Mouse (Mus musculus) heart, postnatal 14 days (tissue): Measurements from ENCODE around the gene Vsig10. TPM values are rescaled to one million over a fixed set of nuclear protein-coding genes. Genes with fewer than 3 reads are reported as not detected.
"Not testable (repeated sequence)": the region's sequence is repeated elsewhere in the genome, so short reads cannot be mapped to it uniquely, and the experiment has no call there.

Experiments
- DNase-seq, 2 experiments: peaks; one replicate each; pipeline ENCODE4 v3.0.0; 2021 to 2022
- intact Hi-C: fragments of 180-260 bp; cut with DNase I; formaldehyde crosslinking; loops from one replicate; pipeline ENCODE4 v1.15.1; 2025
- total RNA-seq, 2 experiments: library from RNA; stranded (reverse); gene quantifications; 2 replicates each; pipeline ENCODE4 v1.2.3; 2021

The Vsig10 gene
- total RNA-seq, 2 experiments from 2014 or later, result 12.1 to 16.2 TPM

- intact Hi-C loops, result no loop called here
- no peak for DNase-seq
Observed at GRCm38 (mm10) chr5:117373418-117373817, 54.5 kb downstream of the Vsig10 start.

DNA sequence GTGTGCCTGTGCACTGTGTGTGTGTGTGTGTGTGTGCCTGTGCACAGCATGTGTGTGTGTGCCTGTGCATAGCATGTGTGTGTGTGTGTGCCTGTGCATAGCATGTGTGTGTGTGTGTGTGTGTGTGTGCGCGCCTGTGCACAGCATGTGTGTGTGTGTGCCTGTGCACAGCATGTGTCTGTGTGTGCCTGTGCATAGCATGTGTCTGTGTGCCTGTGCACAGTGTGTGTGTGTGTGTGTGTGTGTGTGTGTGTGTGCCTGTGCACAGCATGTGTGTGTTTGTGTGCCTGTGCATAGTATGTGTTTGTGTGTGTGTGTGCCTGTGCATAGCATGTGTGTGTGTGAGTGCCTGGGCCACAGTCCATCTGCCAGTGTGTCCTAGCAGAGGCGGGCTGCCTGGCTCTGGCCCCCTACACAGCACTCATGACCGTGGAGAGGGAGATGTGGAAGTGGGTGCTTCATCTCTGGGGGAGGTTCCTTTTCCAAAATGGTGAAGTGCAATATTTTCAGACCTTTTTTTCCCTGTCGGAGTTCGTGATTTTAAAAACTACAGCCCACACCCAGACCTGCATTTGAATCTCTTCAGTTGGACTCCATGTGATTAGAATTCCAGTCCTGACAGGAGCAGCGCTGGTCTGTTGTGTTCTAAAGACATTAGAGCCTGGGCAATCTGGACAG is 55.6 kb downstream of the Vsig10 start:
- intact Hi-C loops, result no loop called here
- no peak for DNase-seq

DNA sequence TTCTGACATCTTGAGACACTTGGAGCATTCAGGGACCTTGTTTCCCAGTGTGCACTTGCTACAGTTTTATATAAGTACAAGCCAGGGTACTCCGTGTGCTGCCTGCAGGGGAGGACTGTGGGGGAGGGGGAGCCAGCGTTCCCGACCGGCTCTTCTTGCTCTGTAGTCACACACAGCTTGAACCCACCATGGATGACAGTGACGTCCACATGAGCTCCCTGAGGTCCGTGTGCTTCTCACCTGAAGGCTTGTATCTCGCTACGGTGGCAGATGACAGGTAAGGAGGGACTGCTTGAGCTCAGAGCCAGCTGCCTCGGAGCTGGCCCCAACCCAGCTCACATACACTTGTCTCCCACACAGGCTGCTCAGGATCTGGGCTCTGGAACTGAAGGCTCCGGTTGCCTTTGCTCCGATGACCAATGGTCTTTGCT is 57.5 kb downstream of the Vsig10 start:
- intact Hi-C loops, result no loop called here
- DNase-seq, result no peak

GRCm38 (mm10) chr5:117377731-117378130 is 58.8 kb downstream of the Vsig10 start:
- DNase-seq, intact Hi-C loops: not testable (repeated sequence)

GRCm38 (mm10) chr5:117380199-117380598 is 61.3 kb downstream of the Vsig10 start:
- DNase-seq, result no peak
- intact Hi-C loops, result no loop called here

DNA sequence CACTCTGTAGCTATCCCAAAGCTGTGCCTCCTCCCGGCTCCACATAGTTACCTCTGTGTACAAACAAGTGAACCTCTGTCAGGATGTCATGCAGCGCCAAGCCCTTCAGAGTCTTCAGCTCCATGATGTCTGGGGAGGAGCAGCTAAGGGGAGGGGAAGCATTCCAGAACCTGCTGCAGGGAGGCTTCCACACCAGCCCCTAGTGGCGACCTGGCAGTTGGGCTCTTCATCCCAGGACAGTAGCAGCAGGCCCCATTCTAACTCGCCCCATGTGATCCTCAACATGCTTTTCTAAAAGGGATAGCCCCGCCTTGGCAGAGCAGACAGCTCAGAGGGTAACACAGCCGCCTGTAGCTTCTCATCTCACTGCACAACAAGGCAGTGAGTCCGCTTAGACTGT is 62.9 kb downstream of the Vsig10 start:
- intact Hi-C loops, result no loop called here
- DNase-seq, result no peak

DNA sequence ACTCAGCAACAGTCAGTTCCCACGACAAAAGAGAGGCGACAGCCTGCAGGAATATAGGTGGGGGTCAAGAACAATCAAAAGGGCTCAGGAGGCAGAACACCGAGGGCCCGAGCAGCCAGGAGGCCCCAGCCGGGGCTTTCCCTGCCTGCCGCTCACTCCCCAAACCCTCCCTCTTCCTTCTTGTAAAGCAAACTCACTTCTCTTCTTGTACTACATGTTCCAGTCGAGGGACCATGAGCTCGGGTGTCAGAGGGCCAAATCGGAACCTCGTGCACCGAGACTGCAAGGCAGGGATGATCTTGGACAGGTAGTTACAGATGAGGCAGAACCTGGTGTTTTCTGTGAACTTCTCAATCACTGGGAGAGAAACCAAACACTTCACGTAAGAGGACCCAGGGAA is 64.3 kb downstream of the Vsig10 start:
- intact Hi-C loops, result no loop called here
- no peak for DNase-seq

GRCm38 (mm10) chr5:117388296-117388751 is 69.4 kb downstream of the Vsig10 start:
- intact Hi-C loops, result loop anchor here (5.0 kb wide), 1 partner anchor 71 kb away; the partner anchor contains the start of gene Vsig10
- DNase-seq, result peak; percentile 41 to 62

DNA sequence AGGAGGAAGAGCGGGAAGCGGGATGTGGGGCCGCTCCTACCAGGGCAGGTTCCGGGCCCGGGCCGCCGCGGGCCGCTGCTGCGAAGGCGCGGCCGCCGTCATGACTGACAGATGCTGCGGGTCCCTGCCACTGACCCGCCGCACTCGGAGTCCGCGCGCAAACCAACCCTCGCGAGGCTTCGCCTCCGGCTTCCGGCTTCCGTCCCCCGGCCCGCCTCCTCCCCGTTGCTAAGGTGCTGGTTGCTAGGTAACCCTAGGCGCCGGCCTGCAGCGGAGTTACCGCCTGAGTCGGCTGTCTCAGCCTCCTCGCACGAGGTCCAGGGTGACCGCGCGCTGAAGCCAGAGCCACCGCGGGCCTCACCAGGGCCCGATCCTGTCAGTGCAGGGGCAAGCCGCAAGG is 70.0 kb downstream of the Vsig10 start, which contains the start of gene Rfc5:
Rfc5 (minus strand) TSS at position 171 of the 400 bp plus-strand sequence.
- peak; percentile 96 to 98 for DNase-seq
- intact Hi-C loops, result loop anchor here (5.0 kb wide), 1 partner anchor 72 kb away; the partner anchor contains the start of gene Vsig10

GRCm38 (mm10) chr5:117390895-117391294 is 72.0 kb downstream of the Vsig10 start:
- DNase-seq, result no peak
- intact Hi-C loops, result no loop called here

DNA sequence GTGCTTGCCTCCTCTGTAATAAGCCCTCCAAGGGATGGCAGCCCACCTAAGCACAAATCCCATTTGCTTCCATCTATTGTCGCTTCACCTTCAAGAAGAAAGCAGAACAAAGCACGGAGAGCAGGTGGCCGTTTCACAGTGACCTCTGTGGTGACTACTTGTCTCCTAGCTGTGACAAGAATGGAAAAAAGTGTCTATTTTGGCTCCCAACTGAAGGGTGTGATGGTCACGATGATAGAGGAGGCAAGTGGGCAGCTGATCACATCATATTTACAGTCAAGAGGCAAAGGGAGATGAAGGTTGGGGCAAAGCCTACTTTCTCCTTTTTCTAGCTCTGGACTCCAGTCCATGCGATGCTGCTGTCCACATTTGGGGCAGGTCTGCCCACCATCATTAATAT is 77.0 kb downstream of the Vsig10 start:
- intact Hi-C loops, result no loop called here
- DNase-seq, result no peak

DNA sequence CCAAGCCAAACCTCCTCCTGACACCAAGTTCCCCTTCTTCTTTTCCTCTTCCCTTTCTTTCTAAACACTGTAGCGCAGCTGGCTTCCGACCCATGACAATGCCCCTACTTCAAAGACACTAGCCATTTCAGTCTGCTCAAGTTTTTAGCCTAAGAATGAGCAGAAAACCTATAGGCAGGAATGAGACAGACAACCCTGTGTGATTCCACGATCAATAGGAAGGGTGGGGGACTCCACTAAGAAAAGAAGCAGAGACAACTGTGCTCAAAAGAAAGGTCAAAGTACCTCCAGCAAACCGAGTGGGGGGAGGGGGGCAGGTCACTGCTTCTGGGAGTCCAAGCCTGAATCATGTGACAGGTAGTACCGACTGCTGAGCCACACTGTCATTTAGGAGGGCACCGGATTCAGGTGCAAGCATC is 77.7 kb downstream of the Vsig10 start:
- DNase-seq, result no peak
- intact Hi-C loops, result no loop called here

DNA sequence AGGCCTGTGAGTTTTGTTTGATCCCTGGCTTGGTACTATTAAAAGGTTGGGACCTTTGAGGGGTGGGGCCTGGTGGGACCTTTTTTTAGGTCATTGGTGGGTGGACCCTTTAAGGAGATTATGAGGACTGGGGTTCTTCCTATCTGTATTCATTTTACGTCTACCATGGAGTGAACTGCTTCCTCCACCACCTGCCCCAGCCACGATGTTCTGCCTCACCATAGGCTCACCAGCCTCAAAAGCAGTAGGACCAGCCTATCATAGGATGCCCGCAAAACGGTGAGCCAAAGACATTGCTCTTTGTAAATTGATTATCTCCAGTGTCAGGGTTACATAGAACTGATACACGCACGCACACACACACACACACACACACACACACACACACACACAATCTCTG is 78.5 kb downstream of the Vsig10 start:
- intact Hi-C loops, result no loop called here
- DNase-seq, result no peak

DNA sequence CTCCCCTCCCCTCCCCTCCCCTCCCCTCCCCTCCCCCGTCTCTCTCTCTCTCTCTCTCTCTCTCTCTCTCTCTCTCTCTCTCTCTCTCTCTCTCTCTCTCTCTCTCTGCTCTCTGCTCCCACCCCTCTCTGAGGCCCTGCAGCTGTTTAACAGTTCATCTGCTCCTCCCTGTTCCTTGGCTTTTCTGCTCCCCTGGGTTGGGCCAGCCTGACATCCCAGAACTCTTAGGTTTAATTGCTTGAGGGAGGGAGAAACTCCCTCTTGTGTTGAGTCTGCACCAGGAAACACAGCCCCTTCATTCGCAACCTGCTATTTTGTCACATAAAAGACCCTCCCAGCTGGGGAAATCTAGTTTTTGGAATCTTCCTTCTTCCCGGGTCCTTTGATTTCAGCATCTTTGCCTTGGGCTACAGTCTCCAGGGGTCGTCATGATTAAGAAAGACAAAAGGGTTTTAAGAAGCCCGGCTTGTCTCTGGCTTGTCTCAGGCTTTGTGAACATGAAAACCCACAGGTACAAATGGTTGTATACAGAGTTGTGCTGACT is 79.2 kb downstream of the Vsig10 start:
- DNase-seq, result no peak
- intact Hi-C loops, result no loop called here

DNA sequence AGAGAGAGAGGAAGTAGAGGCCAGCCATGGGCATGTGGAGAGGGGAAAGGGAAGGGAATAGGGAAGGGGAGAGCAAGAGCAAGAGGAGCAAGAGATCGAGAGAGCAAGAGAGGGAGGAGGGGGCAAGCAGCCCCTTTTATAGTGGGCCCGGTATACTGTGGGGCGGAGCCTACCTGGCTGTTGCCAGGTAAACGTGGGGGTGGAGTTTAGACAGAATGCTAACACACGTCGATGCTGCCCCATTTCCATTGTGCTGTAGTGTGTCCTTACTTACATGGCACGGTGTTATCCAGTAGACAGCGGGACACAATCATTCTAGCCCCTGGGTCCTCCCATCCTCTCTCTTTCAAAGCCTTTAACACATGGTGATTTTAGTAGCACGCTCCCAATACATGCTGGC is 80.4 kb downstream of the Vsig10 start:
- DNase-seq, result no peak
- intact Hi-C loops, result no loop called here

DNA sequence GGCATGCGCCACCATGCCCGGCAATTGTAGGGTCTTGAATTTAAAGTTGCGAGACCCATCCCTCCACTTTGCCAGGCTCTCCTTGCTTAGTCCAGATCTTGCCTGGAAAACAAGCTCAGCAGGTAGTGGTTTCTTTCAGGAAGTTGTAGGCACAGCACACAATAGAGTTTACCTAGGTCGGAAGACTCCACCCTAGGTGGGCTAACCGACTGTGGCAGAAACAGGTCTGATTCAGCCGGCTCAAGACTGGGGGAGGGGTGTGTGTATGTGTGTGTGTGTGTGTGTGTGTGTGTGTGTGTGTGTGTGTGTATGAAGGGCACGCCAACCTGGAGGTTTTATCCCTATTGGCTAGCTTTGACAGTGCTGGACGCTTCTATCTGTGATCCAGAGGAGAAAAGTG is 84.7 kb downstream of the Vsig10 start:
- intact Hi-C loops, result no loop called here

More for the DNA sequence above, 84.7 kb downstream of the Vsig10 start:
- DNase-seq, result no peak

Other genes with a start within 250 kb of the Vsig10 start
- gene Suds3, start 203.0 kb upstream of the Vsig10 start, total RNA-seq, result 10 to 100 TPM; 66.6 to 73.7 TPM
- 1 to 10 TPM; 9.0 to 9.3 TPM for gene Taok3, start 199.0 kb upstream of the Vsig10 start, total RNA-seq
- gene Pebp1, start 31.5 kb upstream of the Vsig10 start, total RNA-seq, result 100 to 1,000 TPM; 399 to 443 TPM
- 100 to 1,000 TPM in 1 of 2 experiments, 10 to 100 TPM in 1; 96.8 to 103 TPM for gene Wsb2, start 38.2 kb downstream of the Vsig10 start, total RNA-seq
- 1 to 10 TPM; 5.5 to 7.0 TPM for gene Rfc5, start 70.0 kb downstream of the Vsig10 start, total RNA-seq
- under 1 TPM in 1 of 2 experiments, not detected in 1; 0.02 TPM for gene Ksr2, start 94.9 kb downstream of the Vsig10 start, total RNA-seq